Mouse (Mus musculus): Measurements from ENCODE around the gene Gria2.

Gene Gria2

DNA sequence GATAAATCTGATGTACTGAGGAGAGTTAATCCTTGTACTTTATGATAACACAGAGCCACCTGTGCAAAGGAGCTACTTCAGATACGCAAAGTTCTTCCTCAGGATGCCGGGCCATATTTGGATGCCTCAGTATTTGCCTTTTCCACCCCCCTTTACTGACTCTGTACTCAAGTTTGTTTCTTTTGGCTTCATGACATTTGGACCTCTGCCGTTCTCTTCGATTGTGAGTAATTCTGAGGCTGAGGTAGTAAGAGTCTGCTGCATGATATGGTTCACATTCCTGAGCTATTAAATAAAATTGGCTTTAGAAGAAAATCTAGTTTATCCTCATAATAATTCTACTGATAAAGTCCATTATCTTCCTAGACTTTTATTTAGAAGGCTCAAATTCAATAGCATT lies 26.7 kb downstream of the Gria2 start:
- no peak for DNase-seq (ENCODE audit: low spot score)

DNA sequence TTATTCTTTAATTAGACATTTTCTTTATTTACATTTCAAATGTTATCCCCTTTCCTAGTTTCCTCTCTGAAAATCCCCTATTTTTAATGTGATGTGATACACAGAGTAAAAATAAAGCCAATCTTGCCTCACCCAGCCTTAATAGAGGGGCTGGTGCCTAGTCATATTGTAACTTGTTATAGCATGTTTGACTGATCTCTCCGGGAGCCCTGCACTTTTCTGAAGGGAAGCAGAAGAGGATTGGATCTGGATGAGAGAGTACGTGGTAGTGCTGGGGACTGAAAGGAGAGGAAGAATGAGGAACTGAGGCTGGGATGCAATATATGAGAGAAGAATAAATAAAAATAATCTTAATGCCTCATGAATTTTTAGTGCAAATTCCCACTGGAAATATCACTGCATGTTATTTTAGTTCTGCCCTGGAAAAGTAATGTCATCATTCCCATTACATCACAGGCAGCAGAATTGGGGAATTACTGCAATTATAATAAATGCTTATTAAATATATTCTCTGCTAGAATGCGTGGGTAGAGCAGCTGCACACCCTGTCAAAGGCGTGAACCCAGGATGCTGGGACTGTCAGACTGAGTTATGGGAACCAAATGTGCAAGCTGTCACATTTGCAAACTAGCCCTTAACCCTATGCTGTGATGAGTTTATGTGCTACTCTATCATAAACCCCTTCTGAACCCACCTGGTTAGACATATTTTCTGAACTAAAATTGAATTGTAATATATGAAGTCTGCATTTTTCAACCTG lies 28.4 kb downstream of the Gria2 start:
- no peak for DNase-seq (ENCODE audit: low spot score)

DNA sequence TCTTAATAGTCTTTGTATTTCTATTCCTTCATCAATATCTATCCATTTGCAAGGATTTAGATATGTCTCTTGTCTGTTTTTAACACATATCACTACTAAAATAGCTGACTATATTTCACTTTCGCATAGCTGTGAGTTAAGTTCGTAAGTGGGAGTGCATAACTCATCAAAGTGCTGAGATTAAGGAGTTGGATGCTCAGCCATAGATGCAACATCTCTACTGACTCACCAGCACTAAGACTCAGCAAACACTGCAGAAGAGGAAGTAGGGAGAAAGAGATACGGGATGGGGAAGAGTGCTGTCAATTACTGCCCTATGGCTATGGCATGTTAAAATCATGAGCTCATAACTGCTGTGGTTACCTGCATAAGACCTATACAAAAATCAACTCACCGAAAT lies 29.4 kb downstream of the Gria2 start:
- no peak for DNase-seq (ENCODE audit: low spot score)

DNA sequence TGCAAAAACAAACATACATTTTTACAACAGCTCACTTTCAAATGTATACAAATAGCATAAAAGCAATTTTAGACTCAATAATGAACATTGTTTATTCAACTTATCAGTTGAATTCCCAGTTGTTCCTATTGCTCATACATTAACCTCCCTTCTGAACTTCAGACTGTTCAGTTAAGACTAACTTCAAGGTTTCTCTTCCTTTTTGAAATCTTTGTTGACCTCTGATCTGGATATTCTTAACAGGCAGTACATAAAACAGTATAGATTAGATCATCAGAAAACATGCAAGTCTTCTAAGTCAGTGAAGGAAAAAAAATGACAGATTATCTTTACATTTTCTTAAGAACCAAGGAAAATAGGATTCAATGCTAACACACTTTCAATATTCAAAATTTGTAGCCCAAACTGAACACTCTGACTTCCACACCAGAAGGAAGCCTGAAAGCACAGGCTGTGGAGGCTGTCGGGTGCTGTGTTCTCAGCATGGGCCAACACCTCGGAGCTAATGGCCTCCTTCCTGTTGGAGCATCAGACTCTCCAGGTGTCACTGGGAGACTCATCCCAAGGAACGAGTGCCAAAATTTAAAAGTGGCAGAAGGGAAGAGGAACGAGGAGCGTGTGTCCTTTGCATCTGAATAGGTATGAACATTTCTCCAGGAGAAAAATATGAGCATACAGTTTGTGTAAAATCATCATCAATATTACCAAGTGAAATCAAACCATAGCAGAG lies 33.0 kb downstream of the Gria2 start:
- DNase-seq (ENCODE audit: low spot score), result no peak

DNA sequence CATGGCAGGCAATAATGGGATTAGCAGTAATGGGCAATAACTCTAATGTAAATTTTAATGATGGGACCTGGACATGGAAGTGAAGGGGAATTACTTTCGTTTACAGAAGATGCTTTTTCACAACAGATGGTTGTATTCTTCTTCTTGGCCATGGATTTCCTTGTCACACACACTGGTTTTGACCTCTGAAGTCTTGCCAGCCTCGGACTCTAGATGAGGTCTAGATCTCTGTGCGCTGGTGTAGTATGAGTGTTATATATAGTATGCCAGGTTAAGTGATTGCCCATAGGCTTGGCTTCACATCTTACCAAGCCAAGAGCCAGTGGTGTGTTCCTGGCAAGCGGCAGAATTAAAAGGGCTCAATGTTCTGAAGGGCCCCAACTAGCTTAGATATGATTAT lies 43.7 kb downstream of the Gria2 start:
- no peak for DNase-seq (ENCODE audit: low spot score)

DNA sequence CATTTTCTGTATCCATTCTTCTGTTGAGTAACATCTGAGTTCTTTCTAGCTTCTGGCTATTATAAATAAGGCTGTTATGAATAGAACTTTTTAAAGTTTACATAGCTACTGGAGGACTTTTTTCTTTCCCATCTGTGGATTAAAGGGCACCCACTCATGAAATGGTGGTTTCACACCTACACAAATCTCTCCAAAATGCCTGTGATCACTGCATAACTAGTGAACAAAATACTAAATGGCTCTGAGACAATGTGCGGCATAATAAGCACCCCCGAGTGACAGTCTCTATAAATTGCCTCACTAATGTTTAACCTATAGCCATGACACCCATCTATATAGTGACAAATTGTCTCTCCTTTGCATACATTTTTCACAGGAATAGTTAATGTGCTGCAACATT lies 44.3 kb downstream of the Gria2 start:
- DNase-seq (ENCODE audit: low spot score), result no peak

DNA sequence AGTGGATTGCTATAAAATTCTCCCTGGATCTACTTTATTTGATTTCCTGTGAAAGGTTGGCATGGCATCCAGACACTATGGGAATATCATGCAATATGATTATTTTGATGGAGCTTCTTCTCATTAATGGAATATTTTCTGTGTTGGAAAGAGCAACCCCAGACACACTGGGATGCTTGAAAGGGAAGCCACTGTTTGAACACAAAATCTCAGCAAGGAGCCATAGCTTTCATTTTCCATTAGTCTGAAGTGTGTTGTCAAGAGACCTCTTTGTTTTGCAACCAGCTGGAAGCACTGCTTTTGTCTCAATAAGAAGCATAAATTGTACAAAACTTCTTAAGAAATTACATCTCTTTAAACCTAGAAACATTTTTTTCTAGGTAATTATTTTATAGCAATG lies 51.8 kb downstream of the Gria2 start:
- DNase-seq (ENCODE audit: low spot score), result no peak

DNA sequence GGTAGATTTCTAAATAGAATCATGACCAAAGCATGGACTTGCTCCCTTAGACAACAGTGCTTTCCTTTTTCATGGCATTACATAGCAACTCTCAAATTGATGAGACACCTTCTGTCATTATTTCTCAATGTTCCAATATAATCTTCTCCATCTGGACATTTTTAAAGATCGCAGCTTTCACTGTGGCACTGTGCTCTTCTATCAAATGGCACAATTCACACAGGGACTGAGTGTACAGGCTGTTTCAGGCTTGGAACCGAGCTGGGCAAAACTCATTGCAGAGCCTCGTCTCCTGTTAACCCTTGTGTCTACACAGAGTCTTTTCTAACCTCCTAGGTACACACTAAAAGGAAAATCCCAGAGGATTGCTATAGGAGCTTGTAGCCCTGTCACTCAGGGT lies 77.4 kb downstream of the Gria2 start:
- DNase-seq (ENCODE audit: low spot score), result no peak

DNA sequence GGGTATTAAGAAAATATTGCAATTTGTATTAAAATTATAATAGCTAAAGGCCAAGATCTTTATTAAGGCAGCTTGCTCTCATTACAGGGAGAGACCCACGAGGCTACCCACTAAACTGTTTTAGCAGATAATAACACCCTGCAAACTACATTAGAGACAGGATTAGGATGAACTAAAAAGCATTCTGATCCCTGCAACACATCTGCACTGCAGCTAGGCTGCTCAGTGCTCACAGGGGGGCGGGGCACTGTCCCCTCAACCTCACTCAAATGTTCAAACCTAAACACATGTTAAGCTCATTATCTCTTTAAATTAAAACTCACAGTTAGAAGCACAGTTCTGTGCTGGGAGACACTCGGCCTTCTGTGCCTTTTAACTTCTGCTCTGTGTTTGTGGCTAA lies 89.5 kb downstream of the Gria2 start:
- no peak for DNase-seq (ENCODE audit: low spot score)

DNA sequence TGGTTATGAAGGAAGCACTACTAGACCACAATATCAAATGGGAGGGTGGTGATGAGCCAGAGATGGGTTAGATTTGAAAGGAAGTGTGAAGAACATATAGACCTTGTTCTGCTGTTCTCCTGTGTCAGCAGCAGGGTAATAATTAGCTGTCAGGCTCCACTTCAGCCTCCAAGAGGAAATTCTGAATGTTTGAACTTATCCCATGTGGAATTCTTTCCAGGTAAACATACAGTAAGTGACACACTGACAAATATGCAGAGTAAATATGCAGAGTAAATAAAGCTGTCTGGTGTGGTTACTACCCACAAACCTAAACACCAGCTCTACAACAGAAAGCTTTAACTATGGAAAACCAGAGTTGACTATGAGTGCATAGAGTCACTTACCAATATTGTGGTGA lies 93.6 kb downstream of the Gria2 start:
- no peak for DNase-seq (ENCODE audit: low spot score)

DNA sequence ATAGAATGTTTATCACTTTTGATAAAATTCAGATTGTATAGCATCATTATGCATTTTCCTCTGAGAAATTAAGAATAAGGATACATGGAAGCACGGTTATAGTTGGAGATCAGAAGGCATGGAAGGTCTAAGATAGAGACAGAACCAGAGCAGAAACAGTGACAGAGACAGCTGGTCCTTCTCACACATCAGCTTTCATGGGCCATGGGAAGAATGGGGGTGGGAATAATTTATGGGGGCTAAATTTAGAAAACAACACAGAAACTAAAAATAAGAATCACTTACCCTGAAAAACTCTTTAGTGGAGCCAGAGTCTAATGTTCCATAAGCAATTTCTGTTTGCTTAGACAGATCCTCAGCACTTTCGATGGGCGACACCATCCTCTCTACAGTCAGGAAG lies 100.5 kb downstream of the Gria2 start:
- no peak for DNase-seq (ENCODE audit: low spot score)

DNA sequence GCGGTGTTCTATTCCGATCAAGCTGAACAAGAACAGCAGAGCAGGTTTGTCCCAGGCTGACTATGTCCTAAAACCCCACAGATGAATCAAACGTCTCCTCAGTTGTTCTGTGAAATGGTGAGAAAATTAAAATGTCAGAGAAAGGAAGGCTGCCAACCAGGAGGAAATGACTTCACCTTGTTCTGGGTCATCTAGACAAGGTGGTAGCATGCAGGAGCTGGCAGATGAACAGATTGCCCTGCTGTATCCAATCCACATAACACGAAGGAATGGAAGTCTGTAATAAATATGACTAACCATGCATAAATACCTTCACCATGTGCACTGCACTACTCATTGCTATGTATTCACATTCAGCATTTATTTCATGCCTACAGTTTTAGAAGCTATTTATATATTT lies 105.1 kb downstream of the Gria2 start:
- DNase-seq (ENCODE audit: low spot score), result no peak

DNA sequence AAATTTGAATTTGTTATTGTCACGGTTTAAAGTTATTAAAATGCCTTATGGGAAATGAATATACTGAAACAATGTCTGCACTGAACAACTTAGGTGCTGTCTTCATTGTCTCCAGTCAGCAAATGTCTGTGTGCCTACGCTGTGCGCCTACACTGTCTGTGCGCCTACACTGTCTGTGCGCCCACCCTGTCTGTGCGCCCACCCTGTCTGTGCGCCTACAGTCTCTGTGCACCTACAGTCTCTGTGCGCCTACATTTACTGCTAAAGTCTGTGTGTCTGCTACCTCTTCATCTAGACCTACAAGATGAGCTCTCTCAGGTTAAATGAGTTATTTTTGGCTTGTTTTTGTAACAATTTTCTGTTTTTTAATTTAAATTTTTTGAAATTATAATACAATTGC lies 107.7 kb downstream of the Gria2 start:
- no peak for DNase-seq (ENCODE audit: low spot score)

DNA sequence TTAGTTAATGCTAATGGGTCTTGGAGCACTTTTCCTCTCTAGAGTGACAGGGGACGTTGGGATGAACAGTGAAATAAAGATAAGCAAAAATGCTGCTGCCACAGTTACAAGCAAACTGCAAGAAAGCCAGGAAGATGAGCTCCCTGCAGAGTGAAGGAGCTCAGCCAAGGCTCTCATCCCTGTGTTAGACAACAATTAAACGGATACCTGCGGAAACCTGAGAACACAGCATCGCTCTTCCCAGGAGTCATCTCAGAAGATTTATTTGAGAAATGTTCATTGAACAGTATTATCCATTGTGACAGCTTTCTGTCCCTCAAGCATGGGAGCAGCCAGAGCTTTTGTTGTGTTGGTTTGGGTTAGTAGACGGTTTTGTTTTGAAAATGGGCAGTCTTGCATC lies 137.5 kb downstream of the Gria2 start:
- DNase-seq (ENCODE audit: low spot score), result no peak

DNA sequence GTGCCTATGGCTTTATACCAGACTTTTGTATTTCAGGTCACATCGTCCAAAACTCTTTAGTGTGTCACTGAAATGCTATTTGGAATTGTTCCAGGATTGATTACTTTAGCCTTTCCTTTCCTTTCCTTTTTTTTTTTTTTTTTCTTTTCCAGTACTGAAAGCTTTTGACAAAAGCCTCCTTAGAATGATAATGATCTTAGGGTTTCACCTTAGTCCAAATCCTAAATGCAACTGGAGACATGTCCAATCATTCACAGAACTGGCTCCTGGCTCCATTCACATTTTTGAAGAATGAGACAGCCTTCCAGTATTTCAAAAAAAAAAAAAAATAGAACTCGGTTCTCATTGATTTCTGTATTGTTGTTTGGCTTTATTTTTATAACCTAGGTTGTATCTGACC lies 139.3 kb downstream of the Gria2 start:
- DNase-seq (ENCODE audit: low spot score), result no peak

DNA sequence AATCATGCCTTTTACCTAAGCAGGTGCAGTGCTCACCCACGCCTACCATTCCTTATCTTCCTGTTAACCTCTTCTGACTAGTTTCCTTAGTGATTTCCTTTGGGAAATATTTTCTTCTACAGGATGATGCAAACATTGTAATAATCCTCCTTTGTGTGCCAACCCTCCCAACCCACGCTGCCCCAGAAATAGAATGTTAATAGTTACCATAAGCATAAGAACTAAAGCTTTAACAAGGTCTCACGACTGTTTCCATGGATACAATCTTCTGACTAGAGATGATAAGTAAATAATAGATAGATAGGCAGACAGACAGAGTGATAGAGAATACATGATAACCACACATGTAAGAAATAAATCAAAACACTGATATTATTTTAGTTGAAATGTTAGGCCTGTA lies 140.8 kb downstream of the Gria2 start:
- DNase-seq (ENCODE audit: low spot score), result no peak

DNA sequence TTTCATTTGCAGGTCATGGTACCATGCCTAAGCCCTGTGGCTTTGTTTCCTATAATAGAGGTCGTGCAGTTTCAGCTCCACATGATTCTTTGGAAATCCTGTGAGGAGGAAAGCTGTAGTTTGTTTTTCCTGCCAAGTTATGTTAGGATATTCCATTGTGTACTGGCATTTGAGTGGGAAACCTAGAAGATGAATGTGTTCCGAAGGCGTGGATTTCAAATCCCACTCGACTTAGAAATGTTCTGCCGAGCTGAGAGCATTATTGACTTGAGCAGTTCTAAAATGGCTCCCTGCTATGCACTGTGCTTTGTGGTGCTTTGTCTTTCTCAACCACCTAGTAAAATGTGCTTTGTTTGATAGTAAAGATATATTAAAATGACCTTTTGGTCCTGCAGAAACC lies 150.4 kb downstream of the Gria2 start:
- no peak for DNase-seq (ENCODE audit: low spot score)

Measured in T-cell, adult 2 months (primary cell).